Mouse (Mus musculus) embryonic fibroblast, embryonic 13.5 days (primary cell): ENCODE results near the gene Ppard.

Source experiments
- CTCF ChIP-seq: IDR thresholded peaks from 2 replicates; pipeline ENCODE4 v1.5.1; 2011; ENCODE audit warnings: mild to moderate bottlenecking, control low read depth, low read length, moderate library complexity, borderline replicate concordance; ENCODE audit not compliant: insufficient read depth
- POLR2A ChIP-seq: IDR thresholded peaks from 2 replicates; pipeline ENCODE4 v1.6.1; 2011; ENCODE audit warnings: low read depth, mild to moderate bottlenecking, control low read depth, low read length, moderate library complexity

GRCm38 (mm10) chr17:28213236-28213635 is 19.3 kb upstream of the Ppard start:
- TF ChIP-seq CTCF (peak; percentile 75; the same call in 1 of the 2 replicates), POLR2A (no peak)
